Mouse (Mus musculus) liver, embryonic 11.5 days (tissue): ENCODE measurements at regions not wholly inside any gene's neighbourhood (a gene's known extent, or its start where the extent isn't known, plus 50 kb on each side); places are given as distances from the start of the nearest gene placed in this dataset.

Experiments
- ATAC-seq: fragments of 200-750 bp; cut with Nextera tagmentation; replicated peaks from 2 replicates; pipeline ENCODE4 v1.8.0; 2017; ENCODE audit warnings: moderate number of reproducible peaks, mild to moderate bottlenecking, moderate TSS enrichment, moderate library complexity; ENCODE audit not compliant: low FRiP score
- DNase-seq: peaks from one replicate; pipeline ENCODE4 v3.0.0-alpha.2; 2017; ENCODE audit warnings: low spot score
- H3K27ac ChIP-seq: fragments of 300-500 bp; sonication (generic); 2 replicates; pipeline ENCODE4 v1.5.1; 2014; ENCODE audit warnings: mild to moderate bottlenecking, low read depth, low read length, control low read depth
- H3K27me3 ChIP-seq: fragments of 300-500 bp; sonication (generic); replicated peaks from 2 replicates; pipeline ENCODE4 v1.6.1; 2014; ENCODE audit warnings: low read length, mixed read lengths; ENCODE audit not compliant: control insufficient read depth, insufficient read depth
- H3K36me3 ChIP-seq: fragments of 300-500 bp; sonication (generic); 2 replicates; pipeline ENCODE4 v1.6.1; 2014; ENCODE audit warnings: mild to moderate bottlenecking, low read length, moderate library complexity, mixed read lengths; ENCODE audit not compliant: control insufficient read depth, insufficient read depth
- H3K4me1 ChIP-seq: fragments of 300-500 bp; sonication (generic); replicated peaks from 2 replicates; pipeline ENCODE4 v1.6.1; 2014; ENCODE audit warnings: low read length, mixed read lengths; ENCODE audit not compliant: control insufficient read depth, insufficient read depth
- H3K4me2 ChIP-seq: fragments of 300-500 bp; sonication (generic); 2 replicates; pipeline ENCODE4 v1.6.1; 2014; ENCODE audit warnings: mild to moderate bottlenecking, control low read depth, moderate library complexity
- H3K4me3 ChIP-seq: fragments of 300-500 bp; sonication (generic); 2 replicates; pipeline ENCODE4 v1.5.1; 2014; ENCODE audit warnings: low read depth, low read length, control low read depth
- H3K9ac ChIP-seq: fragments of 300-500 bp; sonication (generic); 2 replicates; pipeline ENCODE4 v1.6.1; 2014; ENCODE audit warnings: low read depth, low read length, control low read depth
- H3K9me3 ChIP-seq: fragments of 300-500 bp; sonication (generic); 2 replicates; pipeline ENCODE4 v1.6.1; 2016; ENCODE audit warnings: low read length, inconsistent platforms, mixed read lengths; ENCODE audit not compliant: control insufficient read depth
- WGBS: fragments of 180-500 bp; shearing (Covaris S2); extraction: QIAGEN DNeasy Blood & Tissue Kit; methylation state at CpG from one replicate; pipeline ENCODE4 v1.1.7; 2014; 5-methylcytosine and 5-hydroxymethylcytosine counted together

DNA sequence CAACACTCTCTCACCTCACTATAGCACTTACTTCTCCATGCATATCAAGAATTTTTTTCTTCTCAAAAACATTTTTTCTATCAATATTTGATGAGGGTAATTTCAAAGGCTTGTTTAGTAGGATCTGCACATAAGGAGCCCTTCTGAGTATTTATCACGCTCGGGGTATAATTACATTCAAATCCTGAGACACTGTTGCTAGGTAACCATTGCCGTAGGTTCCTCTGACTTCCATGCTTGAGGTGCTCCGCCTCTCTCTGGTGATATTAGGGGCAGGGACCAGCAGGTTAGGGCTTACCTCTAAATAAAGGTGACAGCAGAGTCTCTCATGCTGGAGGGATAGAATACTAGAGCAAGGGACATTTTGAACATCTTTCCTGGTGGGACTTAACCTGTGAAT is 54.4 kb upstream of the 9630041A04Rik start:
- DNase-seq (no peak), ATAC-seq (no peak)
- Histone ChIP-seq H3K4me2 (no peak overlapping the region), H3K27ac (no peak overlapping the region), H3K9ac (no peak overlapping the region), H3K27me3 (no peaks in the 10 kb centered on the region), H3K4me1 (no peaks in the 10 kb centered on the region), H3K36me3 (no peaks in the 10 kb centered on the region), H3K9me3 (no peaks in the 10 kb centered on the region), H3K4me3 (no peak overlapping the region)
- WGBS = 65% methylated on average over 4 of the region's 4 CpGs

- Histone ChIP-seq H3K9ac (no peak overlapping the region), H3K36me3 (no peaks in the 10 kb centered on the region), H3K4me2 (no peak overlapping the region), H3K9me3 (no peaks in the 10 kb centered on the region), H3K4me1 (no peaks in the 10 kb centered on the region), H3K27me3 (no peaks in the 10 kb centered on the region), H3K4me3 (no peak overlapping the region), H3K27ac (no peak overlapping the region)
- 50% methylated on average over 1 of the region's 1 CpGs for WGBS
- ATAC-seq (no peak), DNase-seq (no peak)
Measured at GRCm38 (mm10) chr9:101796718-101797117, 64.9 kb upstream of the 9630041A04Rik start.

- WGBS = 67% methylated on average over 4 of the region's 4 CpGs
- no peaks in the 10 kb centered on the region for H3K9me3 ChIP-seq
- ATAC-seq (no peak), DNase-seq (no peak)
- H3K27ac ChIP-seq = no peak overlapping the region
- H3K36me3 ChIP-seq = no peaks in the 10 kb centered on the region
- H3K4me2 ChIP-seq = no peak overlapping the region
- no peak overlapping the region for H3K4me3 ChIP-seq
- H3K4me1 ChIP-seq = no peaks in the 10 kb centered on the region
- no peak overlapping the region for H3K9ac ChIP-seq
- H3K27me3 ChIP-seq = no peaks in the 10 kb centered on the region
Measured at GRCm38 (mm10) chr9:101796063-101796462, 65.6 kb upstream of the 9630041A04Rik start.

DNA sequence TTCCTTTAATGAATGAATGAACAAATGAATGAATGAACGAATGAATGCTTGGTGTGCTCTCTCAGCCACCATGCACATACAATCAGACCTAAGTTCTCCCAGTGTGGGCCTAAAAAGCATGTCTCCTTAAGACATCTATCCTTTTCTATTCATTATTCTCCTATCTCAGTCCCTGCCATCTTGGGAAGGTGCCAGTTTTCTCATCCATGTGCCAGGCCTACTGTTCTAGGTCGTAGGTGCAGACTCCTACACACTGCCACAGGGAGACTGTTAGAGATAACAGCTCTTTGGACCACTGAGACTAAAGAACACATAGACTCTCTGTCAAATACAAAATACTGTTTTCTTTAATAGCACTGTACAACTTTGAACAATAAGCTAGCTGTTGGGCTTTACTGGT is 66.2 kb upstream of the 9630041A04Rik start:
- Histone ChIP-seq H3K36me3 (no peaks in the 10 kb centered on the region), H3K9ac (no peak overlapping the region), H3K9me3 (no peaks in the 10 kb centered on the region), H3K4me1 (no peaks in the 10 kb centered on the region), H3K27ac (no peak overlapping the region), H3K27me3 (no peaks in the 10 kb centered on the region), H3K4me3 (no peak overlapping the region), H3K4me2 (no peak overlapping the region)
- 73% methylated on average over 2 of the region's 2 CpGs for WGBS
- ATAC-seq (no peak), DNase-seq (no peak)

- no peak overlapping the region for H3K9ac ChIP-seq
- H3K27ac ChIP-seq = no peak overlapping the region
- no peak overlapping the region for H3K4me3 ChIP-seq
- H3K27me3 ChIP-seq = no peaks in the 10 kb centered on the region
- no peaks in the 10 kb centered on the region for H3K4me1 ChIP-seq
- H3K9me3 ChIP-seq = no peaks in the 10 kb centered on the region
- H3K36me3 ChIP-seq = no peaks in the 10 kb centered on the region
- no peak for ATAC-seq
- H3K4me2 ChIP-seq = no peak overlapping the region
- 65% methylated on average over 1 of the region's 1 CpGs for WGBS
- no peak for DNase-seq
Measured at GRCm38 (mm10) chr9:101790936-101791335, 70.7 kb upstream of the 9630041A04Rik start.

DNA sequence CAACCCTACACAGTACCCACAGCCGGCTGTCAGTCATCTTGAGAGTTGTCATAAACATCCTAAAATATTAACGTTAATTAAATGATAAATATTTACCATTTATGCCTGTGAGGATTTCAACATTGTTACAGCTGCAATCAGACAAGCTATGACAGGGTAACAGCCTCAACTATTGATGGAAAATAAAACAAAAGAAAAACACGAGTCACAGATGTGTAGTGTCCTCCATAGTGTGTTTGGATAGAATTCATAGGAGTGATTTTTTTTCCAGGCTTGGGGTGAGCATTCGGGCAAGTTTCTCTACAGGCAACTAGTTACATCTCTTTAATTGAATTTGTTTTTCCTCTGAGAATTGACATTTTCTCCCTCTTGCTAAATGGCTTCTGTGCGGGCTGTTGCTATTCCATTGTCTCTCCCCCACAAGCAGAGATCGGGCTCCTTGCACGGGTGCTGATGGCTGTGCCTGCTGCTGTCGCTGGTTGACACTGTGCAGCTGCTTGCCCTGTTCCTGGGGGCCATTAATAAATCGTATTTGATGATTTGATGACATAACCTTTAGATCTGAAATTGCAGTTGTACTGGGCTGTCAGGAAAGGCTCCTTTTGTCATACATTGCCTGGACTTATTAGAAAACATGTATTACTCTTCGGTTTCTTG is 120.6 kb upstream of the 9630041A04Rik start:
- Histone ChIP-seq H3K27me3 (no peaks in the 10 kb centered on the region), H3K9me3 (no peaks in the 10 kb centered on the region), H3K4me1 (no peaks in the 10 kb centered on the region), H3K4me3 (no peak overlapping the region), H3K27ac (no peak overlapping the region), H3K4me2 (no peak overlapping the region), H3K9ac (no peak overlapping the region), H3K36me3 (no peaks in the 10 kb centered on the region)
- WGBS = 67% methylated on average over 10 of the region's 10 CpGs
- ATAC-seq (no peak), DNase-seq (no peak)

- Histone ChIP-seq H3K4me1 (no peaks in the 10 kb centered on the region), H3K4me3 (no peak overlapping the region), H3K36me3 (no peaks in the 10 kb centered on the region), H3K4me2 (no peak overlapping the region), H3K27me3 (no peaks in the 10 kb centered on the region), H3K9ac (no peak overlapping the region), H3K27ac (no peak overlapping the region), H3K9me3 (no peaks in the 10 kb centered on the region)
- ATAC-seq = no peak
- no peak for DNase-seq
- 49% methylated on average over 10 of the region's 10 CpGs for WGBS
Measured at GRCm38 (mm10) chr9:101739322-101739721, 122.3 kb upstream of the 9630041A04Rik start.

GRCm38 (mm10) chr9:101734271-101734670 is 127.4 kb upstream of the 9630041A04Rik start:
- no peak overlapping the region for H3K4me2 ChIP-seq

GRCm38 (mm10) chr9:101733611-101734225 is 127.9 kb upstream of the 9630041A04Rik start:
- no peak for DNase-seq
- H3K9me3 ChIP-seq = no peaks in the 10 kb centered on the region
- no peak overlapping the region for H3K9ac ChIP-seq
- no peaks in the 10 kb centered on the region for H3K27me3 ChIP-seq
- no peak overlapping the region for H3K4me3 ChIP-seq
- H3K27ac ChIP-seq = no peak overlapping the region
- no peak overlapping the region for H3K4me2 ChIP-seq
- ATAC-seq = no peak
- no peaks in the 10 kb centered on the region for H3K36me3 ChIP-seq
- no peaks in the 10 kb centered on the region for H3K4me1 ChIP-seq
- WGBS = 74% methylated on average over 14 of the region's 14 CpGs

More at GRCm38 (mm10) chr9:101734271-101734670, 127.4 kb upstream of the 9630041A04Rik start:
- no peaks in the 10 kb centered on the region for H3K27me3 ChIP-seq
- no peaks in the 10 kb centered on the region for H3K9me3 ChIP-seq
- ATAC-seq (no peak), DNase-seq (no peak)
- no peaks in the 10 kb centered on the region for H3K4me1 ChIP-seq
- H3K9ac ChIP-seq = no peak overlapping the region
- WGBS = 60% methylated on average over 8 of the region's 8 CpGs
- no peak overlapping the region for H3K4me3 ChIP-seq
- H3K36me3 ChIP-seq = no peaks in the 10 kb centered on the region
- no peak overlapping the region for H3K27ac ChIP-seq
